In the genomic region with DNA sequence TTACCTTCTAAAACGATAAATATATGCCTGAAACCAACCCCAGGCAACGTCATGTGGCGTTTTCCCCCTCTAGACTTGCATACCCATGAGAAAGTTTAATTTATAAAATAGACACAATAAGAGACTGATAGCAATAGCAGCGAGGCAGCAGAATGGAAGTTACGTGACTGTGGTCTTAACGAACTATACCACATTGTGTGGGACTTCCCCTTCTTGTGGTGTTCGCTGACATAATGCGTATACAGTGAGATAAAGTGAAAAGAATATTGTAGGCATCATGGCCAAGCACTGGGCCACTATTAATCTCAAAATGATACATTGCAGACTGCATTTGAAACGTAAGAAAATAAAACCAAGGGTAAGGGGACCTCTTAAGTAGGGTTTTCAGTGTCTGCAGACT, we compare ENCODE assay signal across 8 mouse cellular contexts.
DNase-seq lines count a peak whose midpoint lies in the region; ATAC-seq lines count a peak whose summit lies in the region.

No protein-coding gene starts in this region.

- no peak overlapping the region for H3K4me3 ChIP-seq in forebrain, embryonic 14.5 days (ENCODE audit: low read depth, low read length)

- peak overlapping the region; percentile 87 for H3K27ac ChIP-seq in forebrain, embryonic 14.5 days (ENCODE audit: low read depth, low read length)

- H3K36me3 ChIP-seq in forebrain, embryonic 14.5 days (ENCODE audit: control insufficient read depth, insufficient read depth, low read length): peaks cover 64% of the 10 kb centered on the region

- peak overlapping the region; percentile 32; the same call in 1 of the 2 replicates for H3K9ac ChIP-seq in forebrain, embryonic 14.5 days (ENCODE audit: low read length)

- intact Hi-C loops in heart, postnatal 10 days (cut with DNase I): loop anchor here (5.0 kb wide), 1 partner anchor 73 kb away; a partner anchor contains a TSS
- intact Hi-C loops in gastrocnemius, postnatal 36 days (cut with DNase I): no loop called here

- no peaks in the 10 kb centered on the region for H3K27me3 ChIP-seq in forebrain, embryonic 14.5 days (replicated peaks; ENCODE audit: control insufficient read depth, insufficient read depth, low read length)

- ATAC-seq in forebrain, embryonic 14.5 days: peak; percentile 59
- peak; percentile 91 for ATAC-seq in megakaryocyte progenitor cell, adult 5-6 weeks (replicated peaks; ENCODE audit: poor library complexity)

- peaks cover 22% of the 10 kb centered on the region for H3K4me1 ChIP-seq in forebrain, embryonic 14.5 days (ENCODE audit: control insufficient read depth, insufficient read depth, low read length)

- WGBS in forebrain, embryonic 14.5 days: 27% methylated on average over 9 of the region's 9 CpGs

- DNase-seq in heart, adult 11 months: peak; percentile 81
- no peak for DNase-seq in heart, postnatal 10 days
- peak; percentile 82 for DNase-seq in 416B (ENCODE audit: low read depth)
- DNase-seq in forebrain, embryonic 14.5 days (ENCODE audit: low spot score): peak; percentile 49
- no peak for DNase-seq in gastrocnemius, postnatal 4 days (ENCODE audit: low spot score in 2 of 2)
- no peak for DNase-seq in kidney, postnatal 4 days
- no peak for DNase-seq in gastrocnemius, postnatal 36 days

- no peaks in the 10 kb centered on the region for H3K9me3 ChIP-seq in forebrain, embryonic 14.5 days (replicated peaks; ENCODE audit: control insufficient read depth, low read length)

- H3K4me2 ChIP-seq in forebrain, embryonic 14.5 days (ENCODE audit: low read length): peak overlapping the region; percentile 25; the same call in 1 of the 2 replicates

Comparison
In these comparisons a context has a peak if more than half of its experiments do, and no peak if none do; other contexts are left out.
1. DNase-seq: peak in heart, adult 11 months (single experiment), 416B (single experiment) and forebrain, embryonic 14.5 days (single experiment); none in heart, postnatal 10 days (0 of 2), gastrocnemius, postnatal 4 days (0 of 2), kidney, postnatal 4 days (0 of 2) and gastrocnemius, postnatal 36 days (0 of 2).